Mouse (Mus musculus): ENCODE measurements around the gene Usf3.

The Usf3 gene

DNA sequence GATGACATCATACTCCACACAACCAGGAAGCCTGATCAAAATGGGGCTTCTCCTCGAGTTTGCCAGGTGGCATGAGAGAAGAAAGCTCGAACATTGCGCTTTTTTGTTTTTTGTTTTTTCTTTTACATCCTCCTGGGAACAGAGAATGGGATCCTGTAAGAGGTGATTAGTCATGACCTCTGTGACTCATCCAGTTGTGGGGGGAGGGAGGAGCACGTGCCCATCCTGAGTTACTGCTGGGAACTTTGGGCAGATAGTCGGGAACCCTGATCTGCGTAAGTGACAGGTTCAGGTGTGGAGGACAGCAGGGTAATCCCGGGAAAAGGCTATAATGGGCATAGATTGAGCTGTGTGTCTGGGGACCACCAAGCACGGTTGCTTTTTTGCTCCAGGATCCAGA is 67.4 kb downstream of the Usf3 start:
- DNase-seq = no peak

- DNase-seq = peak; percentile 92
These were observed 69.6 kb downstream of the Usf3 start for GRCm38 (mm10) chr16:44242633-44243032.

GRCm38 (mm10) chr16:44243323-44243722 is 70.3 kb downstream of the Usf3 start:
- no peak for DNase-seq

DNA sequence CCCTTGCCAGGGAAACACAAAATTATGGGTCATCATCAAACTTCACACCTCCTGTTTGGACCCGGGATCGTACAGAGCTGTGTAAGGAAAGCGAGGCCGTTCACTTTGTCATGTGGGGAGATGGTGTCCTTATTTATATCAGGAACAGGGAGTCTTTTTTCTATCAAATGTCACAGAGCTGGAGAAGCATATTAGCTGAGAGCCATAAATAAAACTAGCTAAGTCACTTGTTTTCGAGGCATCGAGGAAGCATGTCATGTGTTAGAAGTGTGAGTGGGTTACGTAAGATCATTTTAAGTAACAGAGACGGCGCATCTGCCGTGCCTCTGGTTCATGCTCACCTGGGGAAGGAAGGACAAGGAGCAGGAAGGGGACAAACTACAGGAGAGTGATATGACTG is 76.9 kb downstream of the Usf3 start:
- no peak for DNase-seq

DNA sequence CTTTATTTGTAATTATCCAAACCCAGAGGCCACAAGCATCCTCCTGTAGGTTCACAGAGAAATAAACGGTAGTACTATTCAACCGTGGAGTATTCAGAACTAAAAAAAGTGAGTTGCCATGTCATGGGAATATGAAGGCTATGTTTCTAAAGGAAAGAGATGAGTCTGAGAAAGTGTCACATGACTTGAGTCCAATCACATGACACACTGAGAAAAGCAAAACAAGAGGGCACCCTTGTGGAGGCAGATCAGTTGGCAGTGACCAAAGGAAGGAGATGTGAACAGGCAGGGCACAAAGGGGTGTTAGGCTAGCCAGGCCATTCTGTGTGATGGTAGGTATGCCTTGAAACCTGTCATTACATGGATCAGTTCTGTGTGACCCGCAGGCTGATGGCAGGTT is 79.7 kb downstream of the Usf3 start:
- no peak for DNase-seq

- DNase-seq = peak; percentile 26 to 58
These were observed 81.0 kb downstream of the Usf3 start for GRCm38 (mm10) chr16:44253797-44254634.

DNA sequence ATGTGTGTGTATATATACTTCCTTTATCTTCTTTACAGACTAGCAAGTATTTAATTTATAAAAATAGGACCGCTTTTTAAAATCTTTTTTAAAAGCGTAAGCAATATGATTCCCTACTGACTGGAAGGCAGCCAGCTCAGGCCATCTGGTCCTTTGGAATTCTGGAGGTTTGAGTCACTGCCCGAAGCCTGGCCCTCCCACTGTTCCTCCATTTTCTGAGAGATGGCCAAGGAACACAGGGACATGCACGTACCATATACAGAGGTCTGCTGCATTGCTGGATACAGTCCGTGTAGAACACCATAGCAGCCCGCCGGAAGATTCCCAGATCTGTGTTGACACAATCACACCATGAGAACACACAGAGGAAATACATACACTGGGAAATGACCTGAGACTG is 81.7 kb downstream of the Usf3 start:
- peak; percentile 96 for DNase-seq

- no peak for DNase-seq
These were observed 84.4 kb downstream of the Usf3 start for GRCm38 (mm10) chr16:44257476-44257875.

- no peak for DNase-seq
These were observed 91.9 kb downstream of the Usf3 start for GRCm38 (mm10) chr16:44264916-44265315.

DNA sequence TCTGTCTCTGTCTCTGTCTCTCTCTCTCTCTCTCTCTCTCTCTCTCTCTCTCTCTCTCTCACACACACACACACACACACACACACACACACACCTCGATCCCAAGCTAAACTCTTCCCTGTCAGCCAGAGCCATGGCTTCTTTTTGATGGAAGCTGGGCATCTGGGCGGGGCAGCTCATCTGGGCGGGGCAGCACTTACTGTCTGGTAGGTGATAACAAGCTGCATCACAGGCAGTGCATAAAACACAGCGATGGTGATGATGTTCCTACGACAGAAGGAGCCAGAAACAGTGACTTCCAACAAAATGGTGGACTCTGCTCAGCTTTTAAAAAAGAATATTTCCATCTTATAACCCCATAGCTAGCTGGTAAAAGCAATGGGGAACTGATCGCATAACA is 92.5 kb downstream of the Usf3 start:
- DNase-seq = no peak

DNA sequence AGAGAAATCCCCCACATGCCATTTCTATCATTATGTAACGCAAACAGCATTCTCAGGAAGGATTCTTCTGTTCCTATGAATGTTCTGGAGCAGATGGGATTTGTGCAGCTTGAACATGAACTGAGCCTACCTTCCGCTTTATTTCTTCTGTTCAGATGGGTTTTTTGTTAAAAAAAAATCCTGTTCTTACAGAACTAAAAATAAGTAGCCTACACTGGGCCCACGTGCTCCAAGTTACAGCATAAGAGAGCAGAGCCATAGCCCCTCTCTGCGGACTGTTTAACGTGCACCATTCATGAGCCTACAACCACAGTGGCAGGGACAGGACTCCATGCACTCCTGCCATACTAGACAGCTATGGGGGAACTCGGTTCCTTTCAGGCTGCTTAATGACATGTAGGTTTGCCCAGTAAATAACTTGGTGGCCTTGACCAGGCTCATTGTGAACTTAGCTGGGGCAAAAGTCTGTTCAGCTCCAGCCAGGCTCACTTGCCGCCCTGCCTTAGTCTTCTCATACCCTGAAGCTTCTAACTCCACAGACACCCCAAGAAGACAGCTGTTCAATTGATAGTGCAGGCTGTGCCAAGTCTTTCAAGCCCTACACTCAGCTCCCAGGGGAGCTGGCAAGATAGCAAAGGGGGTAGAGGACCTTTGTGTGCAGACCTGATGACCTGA is 95.6 kb downstream of the Usf3 start:
- no peak for DNase-seq

DNA sequence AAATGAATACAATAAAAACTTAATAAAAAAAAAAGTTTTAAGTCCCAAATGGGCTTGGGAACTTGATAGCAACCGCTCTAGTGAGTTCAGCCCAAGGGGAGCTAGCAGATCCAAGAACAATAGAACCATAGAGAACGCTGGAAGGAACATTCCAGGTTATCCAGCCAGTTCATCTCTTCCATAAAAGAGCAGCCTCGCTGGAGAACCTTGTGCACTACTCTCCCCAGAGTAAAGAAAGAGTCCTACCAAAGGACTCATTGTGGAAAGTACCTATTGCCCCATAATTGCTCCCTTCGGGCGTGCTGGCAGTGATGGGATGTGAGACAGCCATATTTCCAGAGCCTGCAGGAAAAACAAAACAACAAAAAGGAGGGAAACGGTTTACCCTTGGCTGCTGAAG is 96.5 kb downstream of the Usf3 start:
- DNase-seq = no peak

DNA sequence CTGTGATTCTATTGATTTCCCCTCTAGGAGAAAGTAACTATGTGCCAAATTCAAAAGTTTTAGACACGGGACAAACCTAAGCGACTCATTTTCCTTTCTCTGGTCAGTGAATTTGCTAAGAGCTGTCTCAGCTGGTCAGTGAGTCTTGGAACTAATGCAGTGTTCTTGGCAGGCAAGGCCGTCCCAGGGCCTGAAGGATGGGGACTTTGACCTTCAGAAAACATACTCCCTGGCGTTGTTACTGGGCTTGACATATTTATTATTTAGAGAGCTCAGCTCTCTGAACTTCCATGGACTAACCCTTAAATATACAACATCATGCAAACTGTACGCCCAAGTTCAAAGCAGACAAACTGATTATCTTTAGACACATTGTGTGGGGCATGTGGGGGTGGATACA is 97.6 kb downstream of the Usf3 start:
- peak in 1 of 2 experiments; percentile 33 for DNase-seq

- peak; percentile 51 to 60 for DNase-seq
These were observed 98.5 kb downstream of the Usf3 start for GRCm38 (mm10) chr16:44271371-44272038.

All from cerebellum, postnatal 14 days (tissue).